Mouse (Mus musculus) central nervous system, embryonic 14 days (tissue): ENCODE measurements around the gene Amt. TPM values are rescaled to one million over a fixed set of nuclear protein-coding genes. Genes with fewer than 3 reads are reported as not detected.

ENCODE experiments used
- polyA plus RNA-seq: library from polyadenylated mRNA; depleted of rRNA; stranded (reverse); fragments of >200 nt; gene quantifications from 2 replicates; pipeline ENCODE4 v1.2.3, GENCODE M21; 2012; rRNA removed

Gene Amt
- 64.2 and 65.5 TPM in 2 replicates for polyA plus RNA-seq

GRCm38 (mm10) chr9:108296453-108297355 lies at the start of gene Amt:
Gene Amt, plus strand, starts transcription at chr9:108296853.

GRCm38 (mm10) chr9:108263690-108264190 lies 32.9 kb upstream of the Amt start, which contains the start of gene Dag1:
Gene Dag1, minus strand, starts transcription at chr9:108263958.

GRCm38 (mm10) chr9:108290016-108290750 lies 6.5 kb upstream of the Amt start, which contains the start of gene Nicn1:
Gene Nicn1, plus strand, starts transcription at chr9:108290429.

DNA sequence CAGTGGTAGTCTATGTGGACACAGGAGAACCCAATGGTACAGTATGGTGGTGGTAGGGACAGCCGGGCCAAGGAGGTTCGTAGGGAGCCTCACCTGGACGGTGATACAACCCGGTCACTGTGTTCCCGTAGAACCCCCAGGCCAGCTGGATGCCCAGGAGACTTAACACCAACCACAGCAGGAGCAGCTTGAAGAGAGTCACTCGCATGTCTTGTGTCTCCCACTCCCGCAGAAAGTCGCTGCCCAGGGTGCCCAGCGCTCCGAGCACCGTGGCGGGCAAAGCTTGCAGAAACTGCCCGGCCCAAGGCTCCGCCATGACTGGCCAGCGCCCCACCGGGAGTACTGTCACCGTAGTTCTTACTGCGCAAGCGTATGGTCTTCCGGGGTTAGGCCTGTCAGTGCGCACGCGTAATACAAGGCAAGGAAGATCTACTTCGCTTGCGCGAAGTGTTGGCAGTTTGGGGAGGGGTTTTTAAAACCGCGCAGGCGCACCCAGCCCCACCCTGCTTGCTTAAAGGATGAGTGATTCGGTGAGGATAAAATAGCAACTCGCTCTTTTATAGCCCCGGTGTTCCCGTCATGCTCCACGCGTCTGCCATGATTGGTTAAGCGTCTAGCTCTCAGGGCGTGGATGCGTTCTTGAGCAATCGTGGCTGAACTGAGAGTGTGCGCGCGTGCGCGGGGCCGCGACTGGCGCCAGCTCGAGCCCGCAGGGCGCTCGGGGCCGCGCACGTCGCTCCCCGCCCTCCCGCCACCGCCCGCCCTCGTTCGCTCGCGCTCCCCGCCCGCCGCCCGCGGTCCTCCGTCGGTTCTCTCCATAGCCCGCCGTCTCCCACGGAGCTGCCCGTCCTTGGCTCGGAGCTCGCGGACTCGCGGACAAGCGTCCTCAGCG lies 9.2 kb downstream of the Amt start, which contains the start of the genes Rhoa and Tcta:
Gene Rhoa, plus strand, starts transcription at position 501 of the 892 bp plus-strand sequence.
Gene Tcta, minus strand, starts transcription at position 532 of the 892 bp plus-strand sequence.

GRCm38 (mm10) chr9:108338886-108339781 lies 42.5 kb downstream of the Amt start, which contains the start of gene Gpx1:
Gene Gpx1, plus strand, starts transcription at chr9:108338903.

GRCm38 (mm10) chr9:108347540-108348289 lies 51.1 kb downstream of the Amt start, which contains the start of gene Usp4:
Gene Usp4, plus strand, starts transcription at chr9:108347853.

Other genes starting within 250 kb of the Amt start
- 19.9 and 21.8 TPM in 2 replicates for gene Gmppb, start 247.6 kb upstream of the Amt start, polyA plus RNA-seq
- gene Amigo3, start 243.7 kb upstream of the Amt start, polyA plus RNA-seq: 3.4 and 3.7 TPM in 2 replicates
- 0.05 and 0.11 TPM in 2 replicates for gene Mst1, start 216.4 kb upstream of the Amt start, polyA plus RNA-seq
- 78.9 and 79.2 TPM in 2 replicates for gene Rnf123, start 213.5 kb upstream of the Amt start, polyA plus RNA-seq
- gene Apeh, start 202.2 kb upstream of the Amt start, polyA plus RNA-seq: 63.5 and 70.3 TPM in 2 replicates
- gene Bsn, start 106.5 kb upstream of the Amt start, polyA plus RNA-seq: 17.6 and 21.0 TPM in 2 replicates
- gene Dag1, start 32.9 kb upstream of the Amt start, polyA plus RNA-seq: 31.1 and 37.4 TPM in 2 replicates
- gene Nicn1, start 6.4 kb upstream of the Amt start, polyA plus RNA-seq: 87.9 and 91.8 TPM in 2 replicates
- 212 and 233 TPM in 2 replicates for gene Rhoa, start 9.3 kb downstream of the Amt start, polyA plus RNA-seq
- gene Tcta, start 9.3 kb downstream of the Amt start, polyA plus RNA-seq: 31.7 and 35.3 TPM in 2 replicates
- 370 and 383 TPM in 2 replicates for gene Gpx1, start 42.0 kb downstream of the Amt start, polyA plus RNA-seq
- 121 and 125 TPM in 2 replicates for gene Usp4, start 51.0 kb downstream of the Amt start, polyA plus RNA-seq
- 2.8 and 3.4 TPM in 2 replicates for gene 1700102P08Rik, start 96.0 kb downstream of the Amt start, polyA plus RNA-seq
- 1.7 and 2.2 TPM in 2 replicates for gene Ccdc36, start 131.6 kb downstream of the Amt start, polyA plus RNA-seq
- gene BC048562, start 139.6 kb downstream of the Amt start, polyA plus RNA-seq: not detected in 2 replicates
- 31.1 and 35.9 TPM in 2 replicates for gene Ccdc71, start 163.7 kb downstream of the Amt start, polyA plus RNA-seq
- 75.5 and 76.3 TPM in 2 replicates for gene Klhdc8b, start 164.7 kb downstream of the Amt start, polyA plus RNA-seq
- 52.1 and 78.8 TPM in 2 replicates for gene Lamb2, start 182.9 kb downstream of the Amt start, polyA plus RNA-seq
- 179 and 187 TPM in 2 replicates for gene Usp19, start 193.7 kb downstream of the Amt start, polyA plus RNA-seq
- gene Qars, start 210.9 kb downstream of the Amt start, polyA plus RNA-seq: 190 and 192 TPM in 2 replicates
- gene Qrich1, start 220.0 kb downstream of the Amt start, polyA plus RNA-seq: 128 and 130 TPM in 2 replicates